ENCODE assay signal across 9 mouse cellular contexts in genomic region chr6:100563552-100564341, GRCm38 (mm10).
A peak's percentile ranks its signal among the peaks of the same experiment; 100 is the strongest.
DNase-seq lines count a peak whose midpoint lies in the region; ATAC-seq and TF ChIP-seq lines count a peak whose summit lies in the region.
"Had no signal": no experiment of that assay in that cellular context is flagged by ENCODE, and none has a peak within 500 bp of the region (broad histone marks: within the 10 kb centered on the region; RNA-seq: fewer than 3 reads in every experiment).

No protein-coding gene starts in this region.

- H3K4me1 ChIP-seq in brown adipose tissue, adult 24 weeks (ENCODE audit: control insufficient read depth, insufficient read depth, insufficient read length, low read length), result no peaks in the 10 kb centered on the region; the same call in 1 of the 2 replicates
- H3K4me1 ChIP-seq in forebrain, embryonic 13.5 days, result peaks cover 32% of the 10 kb centered on the region
- peaks cover 7% of the 10 kb centered on the region; the same call in 1 of the 2 replicates for H3K4me1 ChIP-seq in liver, embryonic 11.5 days (replicated peaks; ENCODE audit: control insufficient read depth, insufficient read depth, low read length)

- TF ChIP-seq POLR2A in myocyte (IDR thresholded peaks at IDR 0.05; ENCODE audit: insufficient read length, low read depth), result no peak

- no peaks in the 10 kb centered on the region for H3K36me3 ChIP-seq in forebrain, embryonic 13.5 days (ENCODE audit: poor library complexity, severe bottlenecking)
- H3K36me3 ChIP-seq in liver, embryonic 11.5 days (ENCODE audit: control insufficient read depth, insufficient read depth, low read length), result no peaks in the 10 kb centered on the region
- H3K36me3 ChIP-seq in myocyte (ENCODE audit: control insufficient read depth, insufficient read depth), result no peaks in the 10 kb centered on the region

- DNase-seq in CD4-positive helper T cell, adult 2 months (ENCODE audit: low read depth, low spot score), result peak; percentile 33
- DNase-seq in heart, postnatal 10 days, result peak; percentile 79 to 81
- peak; percentile 77 to 84 for DNase-seq in kidney, postnatal 25 days
- peak; percentile 70 for DNase-seq in liver, embryonic 11.5 days (ENCODE audit: low spot score)
- peak; percentile 76 for DNase-seq in telencephalon, adult 2 months (ENCODE audit: low read depth, low spot score)

- peak overlapping the region; percentile 47 for H3K4me3 ChIP-seq in brown adipose tissue, adult 24 weeks (ENCODE audit: insufficient read depth, low read depth, low read length)
- H3K4me3 ChIP-seq in forebrain, embryonic 13.5 days, result peak overlapping the region; percentile 52
- peak overlapping the region; percentile 52 for H3K4me3 ChIP-seq in liver, embryonic 11.5 days (ENCODE audit: low read depth, low read length)
- H3K4me3 ChIP-seq in myocyte, result no peak overlapping the region

- peak; percentile 94 for ATAC-seq in forebrain, embryonic 13.5 days
- ATAC-seq in liver, embryonic 11.5 days (replicated peaks; ENCODE audit: low FRiP score), result peak; percentile 72

- H3K79me2 ChIP-seq in myocyte (ENCODE audit: control insufficient read depth, insufficient read depth), result no peaks in the 10 kb centered on the region

- no peak overlapping the region for H3ac ChIP-seq in myocyte (ENCODE audit: control insufficient read depth, insufficient read length)

- H3K9ac ChIP-seq in forebrain, embryonic 13.5 days, result peak overlapping the region; percentile 79
- H3K9ac ChIP-seq in liver, embryonic 11.5 days (ENCODE audit: low read depth, low read length), result peak overlapping the region; percentile 54

- H3K27me3 ChIP-seq in forebrain, embryonic 13.5 days, result peaks cover 16% of the 10 kb centered on the region; the same call in 1 of the 2 replicates
- H3K27me3 ChIP-seq in liver, embryonic 11.5 days (replicated peaks; ENCODE audit: control insufficient read depth, insufficient read depth, low read length), result peaks cover 38% of the 10 kb centered on the region
- H3K27me3 ChIP-seq in myocyte (ENCODE audit: control insufficient read depth, insufficient read depth, insufficient read length), result peaks cover 16% of the 10 kb centered on the region
- H3K27me3 ChIP-seq: CH12.LX had no signal

- no peaks in the 10 kb centered on the region for H3K9me3 ChIP-seq in forebrain, embryonic 13.5 days (replicated peaks)
- no peaks in the 10 kb centered on the region for H3K9me3 ChIP-seq in liver, embryonic 11.5 days (ENCODE audit: control insufficient read depth, low read length)

- intact Hi-C loops in heart, postnatal 10 days (cut with DNase I), result no loop called here

- no peak overlapping the region for H3K27ac ChIP-seq in brown adipose tissue, adult 24 weeks (replicated peaks; ENCODE audit: low read depth, low read length)
- peak overlapping the region; percentile 88 for H3K27ac ChIP-seq in forebrain, embryonic 13.5 days
- H3K27ac ChIP-seq in liver, embryonic 11.5 days (ENCODE audit: low read depth, low read length), result no peak overlapping the region

- H3K4me2 ChIP-seq in forebrain, embryonic 13.5 days, result peak overlapping the region; percentile 98
- peak overlapping the region; percentile 97 for H3K4me2 ChIP-seq in liver, embryonic 11.5 days
- peak overlapping the region; percentile 55 for H3K4me2 ChIP-seq in myocyte (ENCODE audit: low read depth)

- WGBS in forebrain, embryonic 13.5 days, result 7% methylated on average over 38 of the region's 38 CpGs
- 6% methylated on average over 38 of the region's 38 CpGs for WGBS in liver, embryonic 11.5 days

TF ChIP-seq in myocyte, 11 proteins besides CTCF, POLR2A, EP300 and RAD21:
- peak in 1 of 3 experiments; percentile 47 for TF ChIP-seq MYOG (IDR thresholded peaks at IDR 0.05; ENCODE audit: control insufficient read depth in 1 of 3, insufficient read depth in 1 of 3, insufficient read length in 2 of 3, low read depth in 2 of 3)
- no peak for TF ChIP-seq CEBPB (IDR thresholded peaks at IDR 0.05; ENCODE audit: insufficient read depth, poor library complexity, severe bottlenecking)
